ENCODE assay signal across 19 mouse cellular contexts in the genomic region with DNA sequence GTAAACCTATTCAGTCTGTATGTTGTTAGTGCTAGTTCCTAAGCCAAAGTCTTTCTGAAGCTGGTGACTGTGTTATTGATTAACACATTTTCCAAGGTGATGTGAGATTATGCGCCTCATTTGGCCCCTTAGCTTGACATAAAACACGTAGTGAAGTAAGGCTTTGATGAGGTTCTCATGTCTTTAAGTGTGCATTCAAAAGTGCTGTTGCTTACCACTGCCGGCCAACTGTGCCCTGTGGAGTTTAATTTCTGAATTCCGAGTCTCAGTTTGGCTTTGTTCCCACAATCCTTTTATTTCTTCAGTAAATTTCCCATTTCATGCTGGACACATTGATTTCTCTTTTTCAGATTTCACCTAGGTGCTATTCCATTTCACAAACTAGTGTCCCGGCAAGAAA. TPM values are rescaled to one million over a fixed set of nuclear protein-coding genes. Genes with fewer than 3 reads are reported as not detected.
"Had no signal": no experiment of that assay in that cellular context is flagged by ENCODE, and none has a peak within 500 bp of the region (broad histone marks: within the 10 kb centered on the region; RNA-seq: fewer than 3 reads in every experiment).

No protein-coding gene starts in this region.

- DNase-seq: lung, adult 2 months; lung, postnatal 14 days; lung, postnatal 36 days; right cerebral cortex, postnatal 14 days; thymus, adult 2 months; thymus, postnatal 25 days; thymus, postnatal 4 days had no signal

- H3K4me3 ChIP-seq: lung, embryonic 15.5 days; megakaryocyte, embryonic 14.5 days; midbrain, embryonic 13.5 days; midbrain, embryonic 15.5 days; neural tube, embryonic 12.5 days; stomach, embryonic 15.5 days had no signal

- H3K4me1 ChIP-seq: lung, embryonic 15.5 days; midbrain, embryonic 15.5 days; neural tube, embryonic 12.5 days; stomach, embryonic 15.5 days had no signal

- ATAC-seq: lung, postnatal 0 days; midbrain, embryonic 13.5 days; midbrain, embryonic 15.5 days had no signal

- H3K4me2 ChIP-seq: lung, embryonic 15.5 days; midbrain, embryonic 11.5 days; midbrain, embryonic 13.5 days; midbrain, embryonic 15.5 days; neural tube, embryonic 12.5 days; stomach, embryonic 15.5 days had no signal

- H3K9me3 ChIP-seq: lung, embryonic 15.5 days; midbrain, embryonic 13.5 days; midbrain, embryonic 15.5 days; neural tube, embryonic 12.5 days; stomach, embryonic 15.5 days had no signal

- H3K27me3 ChIP-seq: lung, embryonic 15.5 days; midbrain, embryonic 15.5 days; neural tube, embryonic 12.5 days; stomach, embryonic 15.5 days had no signal

- H3K27ac ChIP-seq: lung, embryonic 15.5 days; macrophage; midbrain, embryonic 13.5 days; midbrain, embryonic 15.5 days; neural tube, embryonic 12.5 days; stomach, embryonic 15.5 days; stomach, postnatal 0 days had no signal

- H3K9ac ChIP-seq: lung, embryonic 15.5 days; midbrain, embryonic 13.5 days; midbrain, embryonic 15.5 days; neural tube, embryonic 12.5 days; stomach, embryonic 15.5 days had no signal

- H3K36me3 ChIP-seq: lung, embryonic 15.5 days; midbrain, embryonic 13.5 days; midbrain, embryonic 15.5 days; neural tube, embryonic 12.5 days; stomach, embryonic 15.5 days had no signal

RNA-seq across cellular contexts. Expression of a gene that starts 5.2 kb away (rescaled TPM):
- total RNA-seq: monocyte, adult 5-6 weeks had no signal

RNA-seq across cellular contexts. Expression of a gene that starts 26.6 kb away (rescaled TPM):
- total RNA-seq: monocyte, adult 5-6 weeks; neutrophil, adult 5-6 weeks had no signal
